Mouse (Mus musculus): Measurements from ENCODE around the gene Gtf2f2.

GRCm38 (mm10) chr14:75849842-75850568 lies 160.7 kb downstream of the Gtf2f2 start:
- TF ChIP-seq MYOG (IDR thresholded peaks at IDR 0.05; ENCODE audit: control insufficient read depth in 1 of 3, insufficient read depth in 1 of 3, insufficient read length in 2 of 3, low read depth in 2 of 3) (no peak), POLR2A (IDR thresholded peaks at IDR 0.05; ENCODE audit: insufficient read length, low read depth) (peak; percentile 33), MAX (IDR thresholded peaks at IDR 0.05; ENCODE audit: low read depth) (no peak), TCF12 (IDR thresholded peaks at IDR 0.05; ENCODE audit: insufficient read depth, poor library complexity, severe bottlenecking) (no peak), USF1 (IDR thresholded peaks at IDR 0.05; ENCODE audit: low read depth) (no peak), POLR2AphosphoS2 (IDR thresholded peaks at IDR 0.05; ENCODE audit: insufficient read length, low read depth) (peak; percentile 73)
